Mouse (Mus musculus) midbrain, embryonic 15.5 days (tissue): ENCODE results near the gene Olfr814. TPM values are rescaled to one million over a fixed set of nuclear protein-coding genes. Genes with fewer than 3 reads are reported as not detected.
"Not testable (repeated sequence)": the region's sequence is repeated elsewhere in the genome, so short reads cannot be mapped to it uniquely, and the experiment has no call there.

Experiments used
- ATAC-seq: fragments of 200-750 bp; cut with Nextera tagmentation; replicated peaks from 2 replicates; pipeline ENCODE4 v1.8.0; 2017; ENCODE audit warnings: moderate TSS enrichment
- H3K27ac ChIP-seq: fragments of 300-500 bp; sonication (generic); 2 replicates; pipeline ENCODE4 v1.5.1; 2015; ENCODE audit warnings: mild to moderate bottlenecking, inconsistent platforms
- H3K27me3 ChIP-seq: fragments of 300-500 bp; sonication (generic); replicated peaks from 2 replicates; pipeline ENCODE4 v1.6.1; 2015; ENCODE audit warnings: inconsistent platforms
- H3K36me3 ChIP-seq: fragments of 300-500 bp; sonication (generic); replicated peaks from 2 replicates; pipeline ENCODE4 v1.6.1; 2015; ENCODE audit warnings: inconsistent platforms
- H3K4me1 ChIP-seq: fragments of 300-500 bp; sonication (generic); 2 replicates; pipeline ENCODE4 v1.6.1; 2015; ENCODE audit warnings: inconsistent platforms
- H3K4me2 ChIP-seq: fragments of 300-500 bp; sonication (generic); 2 replicates; pipeline ENCODE4 v1.6.1; 2015; ENCODE audit warnings: inconsistent platforms, mild to moderate bottlenecking, moderate library complexity
- H3K4me3 ChIP-seq: fragments of 300-500 bp; sonication (generic); 2 replicates; pipeline ENCODE4 v1.5.1; 2015; ENCODE audit warnings: mild to moderate bottlenecking, inconsistent platforms
- H3K9ac ChIP-seq: fragments of 300-500 bp; sonication (generic); 2 replicates; pipeline ENCODE4 v1.6.1; 2015; ENCODE audit warnings: mild to moderate bottlenecking, inconsistent platforms
- H3K9me3 ChIP-seq: fragments of 300-500 bp; sonication (generic); 2 replicates; pipeline ENCODE4 v1.6.1; 2016; ENCODE audit warnings: inconsistent platforms
- WGBS: fragments of 180-500 bp; shearing (Covaris S2); methylation state at CpG from one replicate; pipeline ENCODE4 v1.1.7; 2015; ENCODE audit warnings: mixed read lengths; 5-methylcytosine and 5-hydroxymethylcytosine counted together
- polyA plus RNA-seq: library from polyadenylated mRNA; unstranded; fragments of >200 nt; fragmentation: Nextera tagmentation; extraction: Ambion mirVana; gene quantifications from 2 replicates; pipeline ENCODE4 v1.2.1, GENCODE M21; 2015

Gene Olfr814
- polyA plus RNA-seq = not detected in 2 replicates

DNA sequence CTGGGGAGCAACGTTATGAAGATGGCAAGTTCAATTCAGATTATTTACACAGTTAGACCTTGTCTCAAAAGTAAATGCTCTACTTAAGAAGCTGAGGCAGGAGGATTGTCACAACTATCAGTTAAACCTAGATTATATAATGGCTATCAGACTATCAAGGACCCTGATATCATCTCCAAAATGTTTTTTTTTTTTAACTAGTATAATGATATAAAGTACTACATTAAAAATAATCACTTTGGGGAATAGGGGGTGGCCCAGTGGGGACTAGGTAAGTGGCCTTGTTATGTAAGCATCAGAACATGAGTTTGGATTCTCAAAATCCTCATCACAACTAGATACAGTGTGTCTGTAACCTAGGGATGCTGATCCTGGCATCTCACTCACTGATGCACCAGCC, at the start of gene Olfr814:
TSS of gene Olfr814 (minus strand) at position 101 of the 400 bp plus-strand sequence.
- ATAC-seq, H3K4me1 ChIP-seq, H3K9me3 ChIP-seq, H3K27ac ChIP-seq, H3K4me2 ChIP-seq, H3K27me3 ChIP-seq, H3K4me3 ChIP-seq, H3K36me3 ChIP-seq, H3K9ac ChIP-seq: not testable (repeated sequence)
- 42% methylated on average over 1 of the region's 1 CpGs for WGBS

- no peak within 1 kb of the TSS for H3K9ac ChIP-seq
- no peak within 1 kb of the TSS for H3K4me2 ChIP-seq
- H3K4me3 ChIP-seq = no peak within 1 kb of the TSS
- no peak for ATAC-seq
- H3K36me3 ChIP-seq = no peaks in the 10 kb centered on the region
- no peaks in the 10 kb centered on the region for H3K9me3 ChIP-seq
- 68% methylated on average over 1 of the region's 1 CpGs for WGBS
- H3K27ac ChIP-seq = no peak within 1 kb of the TSS
- H3K4me1 ChIP-seq = no peaks in the 10 kb centered on the region
- H3K27me3 ChIP-seq = no peaks in the 10 kb centered on the region
Observed at GRCm38 (mm10) chr10:129915497-129915896, 35.8 kb upstream of the Olfr814 start, which contains the start of gene Olfr816. Gene Olfr816 (minus strand): TSS chr10:129915597.

DNA sequence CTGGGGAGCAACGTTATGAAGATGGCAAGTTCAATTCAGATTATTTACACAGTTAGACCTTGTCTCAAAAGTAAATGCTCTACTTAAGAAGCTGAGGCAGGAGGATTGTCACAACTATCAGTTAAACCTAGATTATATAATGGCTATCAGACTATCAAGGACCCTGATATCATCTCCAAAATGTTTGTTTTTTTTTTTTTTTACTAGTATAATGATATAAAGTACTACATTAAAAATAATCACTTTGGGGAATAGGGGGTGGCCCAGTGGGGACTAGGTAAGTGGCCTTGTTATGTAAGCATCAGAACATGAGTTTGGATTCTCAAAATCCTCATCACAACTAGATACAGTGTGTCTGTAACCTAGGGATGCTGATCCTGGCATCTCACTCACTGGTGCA, 26.1 kb upstream of the Olfr814 start, which contains the start of gene Olfr815:
TSS of gene Olfr815 (minus strand) at position 101 of the 400 bp plus-strand sequence.
- H3K4me2 ChIP-seq, ATAC-seq, H3K27ac ChIP-seq, H3K4me1 ChIP-seq, H3K9ac ChIP-seq, H3K36me3 ChIP-seq, H3K9me3 ChIP-seq, H3K27me3 ChIP-seq, H3K4me3 ChIP-seq: not testable (repeated sequence)
- 33% methylated on average over 1 of the region's 1 CpGs for WGBS

DNA sequence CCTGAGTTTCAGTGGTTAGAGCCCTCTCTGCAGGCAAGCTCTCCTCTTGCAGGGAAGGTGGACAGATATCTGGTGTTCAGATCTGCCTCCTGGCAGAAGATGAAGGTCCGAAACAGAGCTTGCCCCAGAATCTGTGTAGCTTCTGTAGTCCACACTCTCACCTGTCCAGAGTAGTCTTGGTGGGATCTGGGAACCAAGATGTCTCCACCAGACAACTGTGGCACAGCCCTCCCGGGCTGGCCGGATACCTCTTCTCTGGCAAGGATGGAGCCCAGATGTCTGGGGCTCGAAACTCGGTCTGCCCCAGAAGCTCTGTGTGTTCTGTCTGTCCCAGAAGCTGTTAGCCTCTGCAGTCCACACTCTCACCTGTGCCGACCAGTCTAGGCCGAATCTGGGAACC, 6.3 kb upstream of the Olfr814 start:
- 95% methylated on average over 7 of the region's 7 CpGs for WGBS
- no peak overlapping the region for H3K4me2 ChIP-seq
- H3K27me3 ChIP-seq = no peaks in the 10 kb centered on the region

DNA sequence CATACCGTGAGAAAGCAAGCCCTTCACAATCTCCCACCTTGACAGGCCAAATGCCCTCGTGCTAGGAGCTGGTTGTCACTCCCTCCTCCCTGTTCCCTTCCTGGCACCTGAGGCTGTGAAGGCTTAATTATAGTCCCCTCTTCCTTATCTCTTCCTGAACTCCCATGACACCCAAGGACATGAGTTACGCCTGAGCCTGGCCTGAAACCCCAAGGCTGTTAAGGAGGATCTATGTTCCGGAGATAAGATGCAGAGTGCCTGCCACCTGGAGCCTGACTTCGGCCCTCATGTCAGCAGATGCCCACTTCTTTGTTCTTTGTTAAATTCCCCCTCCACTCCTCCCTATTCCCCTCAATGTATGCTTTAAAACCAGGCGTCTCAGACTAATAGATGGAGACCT, 5.8 kb upstream of the Olfr814 start:
- not testable (repeated sequence) for H3K36me3 ChIP-seq

More for the DNA sequence above, 6.3 kb upstream of the Olfr814 start:
- H3K9ac ChIP-seq = no peak overlapping the region
- no peak for ATAC-seq
- H3K4me1 ChIP-seq = no peaks in the 10 kb centered on the region
- no peaks in the 10 kb centered on the region for H3K9me3 ChIP-seq
- H3K27ac ChIP-seq = no peak overlapping the region
- no peak overlapping the region for H3K4me3 ChIP-seq
- no peaks in the 10 kb centered on the region for H3K36me3 ChIP-seq

GRCm38 (mm10) chr10:129855067-129855466, 24.6 kb downstream of the Olfr814 start, which contains the start of gene Olfr813:
Gene Olfr813 (plus strand): TSS chr10:129855367.
- Histone ChIP-seq H3K9ac (no peak within 1 kb of the TSS), H3K36me3 (no peaks in the 10 kb centered on the region), H3K27me3 (no peaks in the 10 kb centered on the region), H3K4me2 (no peak within 1 kb of the TSS), H3K4me1 (no peaks in the 10 kb centered on the region), H3K27ac (no peak within 1 kb of the TSS), H3K9me3 (no peaks in the 10 kb centered on the region), H3K4me3 (no peak within 1 kb of the TSS)
- no peak for ATAC-seq

More for the DNA sequence above, 5.8 kb upstream of the Olfr814 start:
- not testable (repeated sequence) for H3K4me3 ChIP-seq, H3K9me3 ChIP-seq, H3K27ac ChIP-seq, H3K4me2 ChIP-seq, ATAC-seq, H3K4me1 ChIP-seq, H3K27me3 ChIP-seq, H3K9ac ChIP-seq
- WGBS = 88% methylated on average over 6 of the region's 6 CpGs

GRCm38 (mm10) chr10:129847343-129847742, 32.3 kb downstream of the Olfr814 start:
- no peak overlapping the region for H3K4me2 ChIP-seq
- H3K4me1 ChIP-seq = no peaks in the 10 kb centered on the region
- no peaks in the 10 kb centered on the region for H3K9me3 ChIP-seq
- no peaks in the 10 kb centered on the region for H3K27me3 ChIP-seq
- H3K27ac ChIP-seq = no peak overlapping the region
- H3K9ac ChIP-seq = no peak overlapping the region
- 28% methylated on average over 1 of the region's 1 CpGs for WGBS
- H3K36me3 ChIP-seq = no peaks in the 10 kb centered on the region
- H3K4me3 ChIP-seq = no peak overlapping the region
- no peak for ATAC-seq

GRCm38 (mm10) chr10:129845994-129846393, 33.7 kb downstream of the Olfr814 start, which contains the start of gene Olfr812:
Gene Olfr812 (minus strand): TSS chr10:129846094.
- 74% methylated on average over 1 of the region's 1 CpGs for WGBS

More at GRCm38 (mm10) chr10:129845994-129846393, 33.7 kb downstream of the Olfr814 start, which contains the start of gene Olfr812:
- Histone ChIP-seq H3K4me1 (no peaks in the 10 kb centered on the region), H3K36me3 (no peaks in the 10 kb centered on the region), H3K4me2 (no peak within 1 kb of the TSS), H3K9ac (no peak within 1 kb of the TSS), H3K9me3 (no peaks in the 10 kb centered on the region), H3K27me3 (no peaks in the 10 kb centered on the region), H3K27ac (no peak within 1 kb of the TSS), H3K4me3 (no peak within 1 kb of the TSS)
- no peak for ATAC-seq

Other genes with a start within 250 kb of the Olfr814 start
- gene Olfr799, start 242.4 kb downstream of the Olfr814 start, polyA plus RNA-seq = not detected in 2 replicates
- gene Olfr800, start 222.2 kb downstream of the Olfr814 start, polyA plus RNA-seq = not detected in 2 replicates
- not detected in 2 replicates for gene Olfr801, start 206.0 kb downstream of the Olfr814 start, polyA plus RNA-seq
- gene Olfr802, start 191.7 kb downstream of the Olfr814 start, polyA plus RNA-seq = 0.06 TPM in 2 replicates
- not detected in 2 replicates for gene Olfr803, start 185.6 kb downstream of the Olfr814 start, polyA plus RNA-seq
- gene Olfr804, start 176.6 kb downstream of the Olfr814 start, polyA plus RNA-seq = not detected in 2 replicates
- gene Olfr805, start 150.5 kb downstream of the Olfr814 start, polyA plus RNA-seq = not detected in 2 replicates
- gene Olfr806, start 137.9 kb downstream of the Olfr814 start, polyA plus RNA-seq = not detected in 2 replicates
- gene Olfr807, start 122.1 kb downstream of the Olfr814 start, polyA plus RNA-seq = not detected in 2 replicates
- not detected in 2 replicates for gene Olfr808, start 114.4 kb downstream of the Olfr814 start, polyA plus RNA-seq
- not detected in 2 replicates for gene Olfr809, start 105.2 kb downstream of the Olfr814 start, polyA plus RNA-seq
- not detected in 2 replicates for gene Olfr810, start 84.9 kb downstream of the Olfr814 start, polyA plus RNA-seq
- gene Olfr811, start 75.5 kb downstream of the Olfr814 start, polyA plus RNA-seq = not detected in 2 replicates
- gene Olfr812, start 33.8 kb downstream of the Olfr814 start, polyA plus RNA-seq = not detected in 2 replicates
- gene Olfr813, start 24.5 kb downstream of the Olfr814 start, polyA plus RNA-seq = not detected in 2 replicates
- gene Olfr815, start 26.0 kb upstream of the Olfr814 start, polyA plus RNA-seq = not detected in 2 replicates
- not detected in 2 replicates for gene Olfr816, start 35.7 kb upstream of the Olfr814 start, polyA plus RNA-seq
- gene Olfr818, start 69.2 kb upstream of the Olfr814 start, polyA plus RNA-seq = not detected in 2 replicates
- not detected in 2 replicates for gene Olfr819, start 87.4 kb upstream of the Olfr814 start, polyA plus RNA-seq
- not detected in 2 replicates for gene Olfr247, start 96.3 kb upstream of the Olfr814 start, polyA plus RNA-seq
- not detected in 2 replicates for gene Gm10310, start 105.2 kb upstream of the Olfr814 start, polyA plus RNA-seq
- gene Olfr820, start 132.8 kb upstream of the Olfr814 start, polyA plus RNA-seq = not detected in 2 replicates
- not detected in 2 replicates for gene Olfr821, start 150.5 kb upstream of the Olfr814 start, polyA plus RNA-seq
- gene Olfr822, start 191.4 kb upstream of the Olfr814 start, polyA plus RNA-seq = not detected in 2 replicates
- gene Olfr823, start 235.5 kb upstream of the Olfr814 start, polyA plus RNA-seq = not detected in 2 replicates